Mouse (Mus musculus): ENCODE data around the gene Kctd20.

Gene Kctd20

DNA sequence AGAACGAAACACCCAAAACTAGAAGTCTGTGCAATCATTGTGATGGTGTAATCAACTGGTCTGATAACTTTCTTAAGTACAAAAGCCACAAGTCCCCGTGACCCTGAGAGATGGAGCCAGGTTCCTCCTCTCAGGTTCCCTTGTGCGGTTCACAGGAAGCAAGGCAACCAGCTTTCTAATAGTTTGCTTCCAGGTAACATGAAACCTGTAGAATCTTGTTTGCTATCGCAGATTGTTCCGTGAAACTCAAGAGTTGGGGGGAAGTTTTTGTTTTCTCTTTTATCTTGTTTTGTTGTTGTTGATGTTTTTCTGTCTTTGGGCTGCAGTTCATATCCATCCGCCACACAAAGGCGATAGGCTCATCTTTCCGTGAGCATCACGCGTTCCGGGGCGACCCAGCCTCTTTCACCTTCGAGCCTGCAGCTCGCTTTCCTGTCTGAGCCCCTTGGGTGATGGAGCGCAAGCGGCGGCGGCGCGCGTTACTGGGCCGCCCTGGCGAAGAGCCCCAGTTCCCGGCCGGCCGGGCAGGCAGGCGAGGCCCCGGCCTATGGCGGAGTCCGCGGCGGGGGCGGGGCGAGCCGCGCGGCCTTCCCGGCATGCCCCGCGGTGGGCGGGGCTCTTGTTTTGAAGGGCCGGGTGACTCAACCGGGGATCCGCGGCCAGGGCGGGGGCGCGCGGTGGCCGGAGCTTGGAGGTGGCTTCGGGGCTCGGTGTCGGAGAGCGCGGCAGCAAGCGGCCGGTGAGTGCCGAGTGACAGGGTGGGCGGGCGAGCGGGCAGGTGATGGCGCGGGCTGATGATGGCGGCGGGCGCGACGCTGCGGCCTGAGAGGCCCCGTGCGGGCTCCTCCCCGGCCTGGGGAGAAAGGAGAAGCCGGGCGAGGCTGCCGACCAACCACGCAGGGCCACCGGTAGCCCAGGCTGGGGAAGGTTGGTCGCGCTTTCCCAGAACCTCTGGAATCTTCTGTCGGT lies at the start of gene Kctd20:
Gene Kctd20, plus strand, starts transcription at position 120 of the 969 bp plus-strand sequence.
- peak; percentile 92 for DNase-seq (ENCODE audit: low spot score)

DNA sequence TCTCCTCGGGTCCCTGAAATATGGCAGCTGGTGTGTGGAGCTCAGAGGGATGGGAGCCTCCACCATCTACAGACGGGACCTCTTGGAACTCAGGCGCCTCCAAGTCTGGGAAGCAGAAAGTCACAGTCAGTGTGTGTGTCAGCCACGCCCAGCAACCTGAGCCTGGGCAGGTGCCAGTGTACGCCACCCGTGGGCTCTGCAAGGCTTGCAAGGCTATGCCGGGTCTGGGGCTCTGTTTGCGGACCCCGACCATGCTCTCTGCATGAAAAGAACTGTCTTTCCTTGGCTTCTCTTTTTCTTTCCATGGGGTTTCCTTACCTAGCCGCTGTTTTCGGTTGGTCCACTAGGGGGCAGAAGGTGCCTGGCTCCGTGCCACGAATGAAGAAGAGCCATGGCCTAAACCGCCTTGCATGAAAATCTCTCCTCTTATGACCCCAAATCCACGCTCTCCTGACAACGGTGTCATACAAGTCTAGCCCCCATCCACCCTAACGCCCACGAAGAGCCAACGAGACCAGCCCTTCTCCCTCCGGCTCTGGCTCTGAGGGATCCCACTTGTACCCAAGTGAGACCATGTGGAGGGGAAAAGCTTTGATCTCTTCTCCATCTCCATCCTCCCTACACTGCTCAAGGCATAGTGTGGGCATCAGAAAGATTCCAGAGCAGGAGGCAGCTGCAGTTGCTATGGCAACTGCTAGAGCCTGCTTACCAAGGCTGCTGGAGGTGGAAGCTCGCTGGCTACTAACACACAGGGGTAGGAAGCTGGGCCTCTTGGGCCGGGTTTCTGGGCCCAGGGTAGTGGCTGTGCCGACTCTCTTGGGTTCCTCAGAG lies 47.0 kb upstream of the Kctd20 start:
- peak; percentile 57 for DNase-seq (ENCODE audit: low spot score)

DNA sequence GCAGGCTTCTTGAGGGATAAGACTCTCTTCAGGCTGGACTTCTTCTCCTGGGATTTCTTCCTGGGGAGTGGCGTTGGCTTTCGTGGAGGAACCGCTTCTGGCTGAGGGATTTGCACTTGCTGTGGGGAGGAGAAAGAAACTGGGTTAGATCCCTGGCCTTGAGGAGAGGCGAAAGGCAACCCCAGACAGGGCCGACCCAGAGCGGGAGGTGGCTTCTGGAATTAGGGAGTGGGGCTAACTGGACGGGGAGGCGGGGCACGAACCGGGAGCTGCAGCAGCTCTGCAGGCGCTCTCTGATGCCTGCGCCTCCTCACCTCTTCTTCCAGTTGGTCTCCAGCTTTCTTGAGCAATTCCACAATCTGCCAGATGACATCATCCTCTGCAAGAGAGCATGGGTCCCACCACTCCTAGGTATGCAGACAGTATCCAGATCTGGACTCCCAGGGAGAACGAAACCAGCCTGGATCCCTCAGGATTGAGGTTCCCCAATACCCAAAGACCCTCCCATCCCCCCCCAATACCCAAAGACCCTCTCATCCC lies 46.3 kb upstream of the Kctd20 start:
- DNase-seq (ENCODE audit: low spot score): no peak

DNA sequence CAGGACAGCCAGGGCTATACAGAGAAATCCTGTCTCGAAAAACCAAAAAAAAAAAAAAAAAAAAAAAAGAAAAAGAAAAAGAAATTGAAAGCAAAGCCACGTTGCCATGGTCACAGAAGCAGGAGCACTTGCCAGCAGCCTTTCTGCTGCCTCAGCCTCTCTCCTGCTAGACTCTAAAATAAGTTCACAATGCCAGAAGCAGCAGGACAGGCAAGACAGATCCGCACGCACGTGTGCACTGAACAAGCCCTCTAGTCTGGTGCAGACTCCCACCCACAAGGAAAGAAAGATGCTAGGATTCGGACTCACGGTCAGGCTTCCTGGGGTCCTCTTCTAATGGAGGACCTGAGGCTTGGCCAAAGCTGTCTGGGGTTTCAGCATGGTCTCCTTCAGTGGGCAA lies 43.8 kb upstream of the Kctd20 start:
- DNase-seq (ENCODE audit: low spot score): no peak

DNA sequence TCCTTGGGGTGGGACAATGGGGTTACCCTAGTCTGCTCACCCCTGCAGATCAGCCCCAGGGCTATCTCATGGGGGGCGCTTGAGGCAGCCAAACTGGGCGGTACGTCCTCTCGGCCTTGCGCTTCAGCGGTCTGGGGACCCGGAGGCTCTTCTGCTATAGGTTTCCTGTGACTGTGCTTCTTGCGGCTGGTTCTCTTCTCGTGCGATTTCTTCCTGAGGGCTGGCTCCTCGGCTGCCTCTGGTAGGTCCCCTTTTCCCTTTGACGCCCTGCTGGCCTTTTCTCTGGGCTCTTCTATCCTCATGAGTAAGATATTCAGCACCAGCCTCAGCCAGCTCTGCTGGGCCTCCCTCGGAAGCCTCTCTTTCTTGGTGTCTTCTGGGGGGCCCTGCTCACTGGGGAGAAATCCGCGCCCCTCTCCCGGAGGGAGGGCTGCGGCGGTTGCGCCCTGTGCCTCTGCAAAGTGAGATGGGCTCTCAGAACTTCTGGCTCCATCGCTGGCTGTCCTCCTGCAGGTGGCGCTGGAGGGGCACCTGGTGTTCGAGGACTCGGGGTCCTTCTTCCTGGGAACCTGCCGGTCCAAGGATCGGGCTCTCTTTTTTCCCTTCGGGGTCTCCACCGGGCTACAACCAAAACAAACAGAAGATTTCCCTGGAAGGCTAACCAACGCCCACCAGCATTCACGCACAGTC lies 42.4 kb upstream of the Kctd20 start:
- DNase-seq (ENCODE audit: low spot score): no peak

DNA sequence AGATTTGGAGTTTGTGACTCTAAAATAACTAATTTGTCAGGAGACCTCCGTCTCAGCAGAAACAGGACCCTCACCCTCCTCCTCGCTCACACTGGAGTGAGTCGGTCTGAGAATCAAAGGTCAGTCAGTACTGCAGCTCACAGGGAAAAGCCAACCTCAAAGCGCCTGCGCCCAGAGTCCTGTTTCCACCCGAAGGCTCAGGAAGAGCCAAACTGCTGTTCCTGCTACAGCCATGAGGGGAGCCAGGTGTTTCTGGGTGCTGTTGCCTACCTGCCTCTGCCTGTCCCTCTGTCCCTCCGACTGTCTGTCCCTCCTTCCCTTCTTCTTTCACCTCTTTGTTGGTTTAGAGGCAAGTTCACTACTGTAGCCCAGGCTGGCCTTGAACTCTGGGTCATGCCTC lies 41.6 kb upstream of the Kctd20 start:
- no peak for DNase-seq (ENCODE audit: low spot score)

DNA sequence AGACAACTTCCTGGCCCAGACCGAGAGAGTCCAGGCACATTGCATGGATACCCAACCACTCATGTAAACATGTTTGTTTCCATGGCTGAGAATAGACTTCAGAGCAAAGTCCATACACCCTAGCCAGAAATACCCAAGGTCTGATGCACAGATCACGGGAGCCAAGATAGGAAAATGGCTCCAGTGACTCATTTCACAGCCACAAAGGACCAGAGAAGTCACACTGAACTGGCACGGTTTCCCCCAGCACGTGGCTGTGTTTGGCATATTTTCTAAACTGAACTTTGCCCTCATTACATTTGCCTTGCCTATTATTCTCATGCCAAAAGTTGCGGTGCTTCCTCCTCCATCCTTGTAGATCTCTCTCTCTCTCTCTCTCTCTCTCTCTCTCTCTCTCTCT lies 38.5 kb upstream of the Kctd20 start:
- no peak for DNase-seq (ENCODE audit: low spot score)

DNA sequence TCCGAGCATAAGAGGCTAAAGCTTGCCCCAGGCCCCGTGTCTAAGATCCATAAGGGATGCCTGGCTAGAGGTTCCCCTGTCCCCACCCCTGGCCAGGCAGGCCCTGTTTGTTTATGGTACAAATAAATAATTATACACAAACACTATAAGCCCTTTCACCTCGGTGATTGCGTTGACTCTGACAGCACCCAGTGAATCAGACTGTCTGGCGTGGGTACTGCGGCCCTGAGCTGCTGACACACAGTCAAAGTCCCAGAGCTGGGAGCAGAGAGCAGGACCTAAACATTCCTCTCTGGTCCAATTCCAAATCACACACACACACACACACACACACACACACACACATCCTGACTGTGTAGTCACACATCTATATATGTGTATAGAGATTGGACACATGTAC lies 37.8 kb upstream of the Kctd20 start:
- DNase-seq (ENCODE audit: low spot score): no peak

DNA sequence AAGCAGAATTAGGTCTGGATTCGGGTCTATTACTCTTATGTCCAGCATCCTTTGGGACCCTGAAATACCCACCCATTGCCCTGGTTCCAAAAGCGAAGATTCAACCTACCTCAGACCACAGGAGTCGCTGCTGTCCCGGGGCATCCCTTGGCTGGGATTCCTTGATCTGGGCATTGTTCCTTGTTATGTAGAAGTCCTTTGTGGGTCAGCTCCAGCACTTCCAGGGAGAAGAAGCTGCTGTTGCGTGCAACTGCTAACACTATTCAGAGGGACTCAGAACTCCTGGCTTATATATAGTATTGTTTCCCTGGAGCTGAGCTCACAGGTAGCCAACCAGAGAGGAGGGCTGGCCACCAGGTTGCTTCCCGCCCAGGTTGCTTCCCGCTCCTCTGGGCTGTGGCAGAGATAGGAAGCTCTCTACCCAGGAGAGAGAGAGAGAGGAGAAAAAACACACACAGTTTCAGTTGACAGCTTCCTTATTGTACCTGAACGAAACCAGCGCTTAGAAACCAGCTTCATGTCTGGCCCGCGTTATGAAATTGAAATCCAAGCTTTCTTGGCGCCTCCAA lies 36.6 kb upstream of the Kctd20 start, which contains the start of gene 4930539E08Rik:
Gene 4930539E08Rik, minus strand, starts transcription at position 265 of the 569 bp plus-strand sequence.
- DNase-seq (ENCODE audit: low spot score): no peak

DNA sequence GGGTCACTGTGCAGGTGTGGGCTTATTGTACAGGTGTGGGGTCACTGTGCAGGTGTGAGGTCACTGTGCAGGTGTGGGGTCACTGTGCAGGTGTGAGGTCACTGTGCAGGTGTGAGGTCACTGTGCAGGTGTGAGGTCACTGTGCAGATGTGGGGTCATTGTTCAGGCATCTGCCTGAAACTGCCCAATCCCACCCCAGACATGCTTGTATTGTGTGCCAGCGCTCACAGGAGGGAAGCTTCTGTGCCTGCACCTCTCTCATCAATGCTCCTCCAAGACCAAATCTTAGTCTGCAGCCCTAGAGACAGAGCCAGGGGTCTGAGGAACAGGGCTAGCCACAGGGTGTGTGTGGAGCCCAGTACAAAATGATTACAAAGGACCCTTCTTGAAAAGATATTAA lies 35.2 kb upstream of the Kctd20 start:
- DNase-seq (ENCODE audit: low spot score): no peak

DNA sequence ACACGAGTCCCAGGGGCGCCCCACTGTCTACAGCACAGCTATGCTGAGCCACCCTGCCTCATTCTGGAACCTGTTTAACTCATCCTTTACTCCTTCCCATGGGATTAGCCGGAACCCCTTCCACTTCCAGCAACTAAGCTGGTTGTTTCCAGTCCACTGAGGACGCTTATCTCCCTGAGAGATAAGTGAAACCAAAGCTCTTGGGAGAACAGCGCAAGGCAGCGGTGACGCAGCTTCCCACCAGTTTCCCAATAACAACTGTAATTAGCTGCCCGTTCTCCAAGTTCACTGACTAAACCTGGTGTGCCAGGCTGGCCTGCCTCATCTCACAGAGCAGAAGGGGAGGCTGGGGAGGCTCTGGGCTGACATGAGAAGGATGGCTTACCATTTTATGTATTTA lies 30.7 kb upstream of the Kctd20 start:
- DNase-seq (ENCODE audit: low spot score): no peak

DNA sequence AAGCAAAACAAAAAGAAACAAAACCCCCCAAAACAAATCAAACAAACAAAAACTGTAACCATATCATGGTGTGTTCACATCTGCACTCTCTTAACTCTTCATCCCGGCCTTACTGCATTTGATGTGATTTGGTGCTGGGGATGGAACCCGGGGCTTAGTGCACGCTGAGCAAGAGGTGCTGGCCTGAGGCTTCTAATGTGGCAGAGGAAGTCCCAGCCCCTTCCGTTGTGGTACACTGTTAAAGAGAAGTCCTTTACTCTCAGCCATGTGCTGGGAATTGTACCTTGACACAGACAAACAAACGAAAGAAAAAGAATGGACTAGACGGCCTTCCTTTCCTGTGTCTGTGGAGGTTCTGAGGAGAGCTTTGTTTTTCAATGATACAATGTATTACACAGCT lies 29.7 kb upstream of the Kctd20 start:
- DNase-seq (ENCODE audit: low spot score): no peak

DNA sequence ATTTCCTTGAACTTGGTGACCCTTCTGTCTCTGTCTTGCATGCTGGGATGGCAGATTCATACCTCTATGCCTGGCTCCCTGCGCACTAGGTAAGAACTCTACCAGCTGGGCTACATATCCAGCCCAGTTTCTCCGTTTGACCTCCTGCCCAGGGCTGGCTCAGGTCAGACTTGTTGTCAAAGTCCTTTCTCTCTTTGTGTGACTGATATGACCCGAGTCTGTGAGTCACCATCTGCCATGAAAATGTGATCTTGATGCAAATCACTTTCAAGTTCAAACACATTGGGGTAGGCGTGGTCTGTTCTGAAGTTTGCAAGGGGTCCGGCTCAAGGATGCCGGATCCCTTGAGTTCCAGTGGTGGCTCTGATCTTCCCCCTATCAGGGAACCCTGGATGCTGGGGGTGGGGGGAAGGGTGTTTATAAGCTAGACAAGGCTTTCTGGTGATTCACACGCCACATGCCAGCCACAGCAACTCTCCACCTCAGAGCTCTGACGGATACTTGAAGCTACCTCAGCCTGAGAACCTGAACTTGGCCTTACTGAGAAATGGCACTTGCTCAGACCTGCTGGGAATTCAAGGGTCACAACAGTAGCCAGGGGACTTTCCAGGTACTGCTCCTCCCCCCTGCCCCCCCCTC lies 26.7 kb upstream of the Kctd20 start:
- DNase-seq (ENCODE audit: low spot score): no peak

DNA sequence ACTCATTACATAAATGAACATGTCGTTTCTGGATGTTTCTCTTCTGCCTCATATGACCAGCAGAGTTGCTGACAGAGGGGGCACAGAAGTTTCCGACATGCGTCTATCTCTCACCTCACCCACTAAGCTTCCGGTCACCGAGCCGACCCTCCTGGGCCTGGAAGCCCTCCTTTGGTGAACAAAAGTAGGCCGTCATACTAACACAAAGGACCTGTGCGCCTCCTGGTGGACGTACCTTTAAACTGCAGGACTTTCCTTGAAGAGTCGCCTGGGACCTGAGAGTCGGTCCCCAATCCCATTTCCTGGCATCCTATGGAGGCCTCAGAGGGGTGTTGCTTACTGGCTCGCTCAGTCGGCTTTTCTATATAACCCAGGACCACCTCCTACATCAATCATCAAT lies 25.4 kb upstream of the Kctd20 start:
- DNase-seq (ENCODE audit: low spot score): peak; percentile 74

DNA sequence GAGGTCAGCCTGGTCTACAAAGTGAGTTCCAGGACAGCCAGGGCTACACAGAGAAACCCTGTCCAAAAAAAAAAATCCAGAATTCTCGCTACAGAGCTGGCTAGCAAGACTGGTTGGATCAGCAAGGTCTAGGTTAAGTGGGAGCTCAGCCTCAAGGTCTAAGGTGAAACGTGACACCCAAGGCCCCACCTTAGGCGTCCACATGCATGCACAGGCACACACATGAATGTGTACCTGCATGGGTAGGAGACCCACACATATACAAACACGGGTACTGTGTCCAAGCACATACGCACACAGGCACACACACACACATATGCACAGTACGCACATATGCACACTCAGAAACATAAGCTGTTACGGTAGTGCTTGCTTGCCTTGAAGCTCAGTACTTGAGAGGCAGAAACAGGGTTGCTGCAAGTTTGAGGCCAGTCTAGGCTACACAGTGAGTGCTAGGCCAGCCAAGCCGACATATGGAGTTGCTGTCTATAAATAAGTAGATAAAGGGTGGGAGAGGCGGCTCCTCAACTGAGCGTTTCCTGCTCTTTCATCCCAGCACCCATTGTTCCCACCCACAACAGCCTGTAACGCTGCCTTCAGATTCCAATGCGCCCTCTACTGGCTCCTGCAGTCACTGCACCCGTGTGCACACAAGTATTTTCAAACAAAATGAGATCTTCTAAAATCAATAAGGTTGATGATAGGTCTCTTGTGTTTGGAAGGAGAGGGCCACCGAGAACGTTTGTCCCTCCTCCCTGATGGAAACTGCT lies 24.7 kb upstream of the Kctd20 start:
- peak; percentile 43 for DNase-seq (ENCODE audit: low spot score)

DNA sequence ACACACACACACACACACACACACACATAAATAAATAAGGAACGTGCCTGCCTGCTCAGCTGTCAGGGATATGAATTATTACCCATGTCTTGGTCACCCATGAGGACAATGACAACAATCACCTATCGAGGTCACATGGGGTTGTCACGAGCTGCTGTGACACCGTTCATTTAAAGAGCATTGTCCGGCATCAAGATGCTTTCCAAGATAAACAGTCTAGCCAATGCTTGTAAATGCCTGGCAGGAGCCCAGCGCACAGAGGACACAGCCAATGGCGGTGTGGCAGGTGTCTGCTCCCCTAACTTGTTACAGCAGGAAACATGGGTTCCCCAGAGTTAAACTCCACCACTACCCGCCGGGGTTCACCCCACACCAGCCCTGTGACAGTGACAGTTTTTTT lies 23.7 kb upstream of the Kctd20 start:
- DNase-seq (ENCODE audit: low spot score): no peak

DNA sequence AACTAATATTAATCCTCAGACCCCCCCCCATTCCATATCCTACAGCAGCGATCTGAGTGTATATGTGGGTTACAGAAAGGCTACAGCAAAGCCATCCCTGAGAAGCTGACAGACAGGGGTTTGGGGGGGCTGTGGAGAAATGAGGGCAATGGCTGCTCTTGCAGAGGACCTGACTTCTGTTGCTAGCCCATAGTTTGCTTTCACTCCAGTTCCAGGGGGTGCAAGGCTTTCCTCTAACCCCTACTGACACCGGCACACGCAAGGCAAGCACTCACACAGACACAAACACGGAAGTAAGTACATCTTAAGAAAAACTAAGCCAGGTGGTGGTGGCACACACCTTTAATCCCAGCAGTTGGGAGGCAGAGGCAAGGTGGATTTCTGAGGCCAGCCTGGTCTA lies 22.4 kb upstream of the Kctd20 start:
- DNase-seq (ENCODE audit: low spot score): no peak

DNA sequence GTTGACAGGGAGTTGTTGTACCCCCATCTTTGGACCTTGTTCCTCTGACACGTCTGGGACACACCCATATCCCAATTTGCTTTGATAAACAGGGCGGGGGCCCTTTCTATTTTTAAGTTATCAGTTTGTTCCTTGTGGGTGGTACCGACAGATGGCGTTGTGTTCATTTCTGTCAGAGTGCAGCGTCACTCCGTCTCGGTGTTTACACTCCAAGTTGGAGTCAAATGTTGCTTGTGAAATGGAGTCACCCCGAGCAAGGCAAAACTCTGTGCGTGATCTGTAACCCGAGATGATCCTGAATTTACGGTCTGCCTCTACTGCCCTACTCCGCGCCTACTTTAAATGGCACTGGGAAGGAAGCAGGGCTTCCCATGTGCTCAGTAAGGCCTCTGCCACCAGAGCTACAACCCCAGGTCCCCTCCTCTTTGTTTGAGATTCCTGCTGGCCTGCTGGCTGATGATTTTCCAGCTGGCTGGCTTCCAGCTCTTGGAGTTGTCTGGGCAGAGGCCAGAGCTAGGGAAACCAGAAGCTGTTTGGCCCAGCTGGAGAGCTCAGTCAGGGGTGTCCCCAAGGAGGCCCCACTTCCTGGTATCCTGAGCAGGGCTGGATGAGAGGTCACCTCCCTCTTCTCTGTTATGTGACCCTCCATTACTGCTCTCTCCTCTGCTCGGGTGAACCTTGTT lies 21.2 kb upstream of the Kctd20 start:
- DNase-seq (ENCODE audit: low spot score): peak; percentile 92

DNA sequence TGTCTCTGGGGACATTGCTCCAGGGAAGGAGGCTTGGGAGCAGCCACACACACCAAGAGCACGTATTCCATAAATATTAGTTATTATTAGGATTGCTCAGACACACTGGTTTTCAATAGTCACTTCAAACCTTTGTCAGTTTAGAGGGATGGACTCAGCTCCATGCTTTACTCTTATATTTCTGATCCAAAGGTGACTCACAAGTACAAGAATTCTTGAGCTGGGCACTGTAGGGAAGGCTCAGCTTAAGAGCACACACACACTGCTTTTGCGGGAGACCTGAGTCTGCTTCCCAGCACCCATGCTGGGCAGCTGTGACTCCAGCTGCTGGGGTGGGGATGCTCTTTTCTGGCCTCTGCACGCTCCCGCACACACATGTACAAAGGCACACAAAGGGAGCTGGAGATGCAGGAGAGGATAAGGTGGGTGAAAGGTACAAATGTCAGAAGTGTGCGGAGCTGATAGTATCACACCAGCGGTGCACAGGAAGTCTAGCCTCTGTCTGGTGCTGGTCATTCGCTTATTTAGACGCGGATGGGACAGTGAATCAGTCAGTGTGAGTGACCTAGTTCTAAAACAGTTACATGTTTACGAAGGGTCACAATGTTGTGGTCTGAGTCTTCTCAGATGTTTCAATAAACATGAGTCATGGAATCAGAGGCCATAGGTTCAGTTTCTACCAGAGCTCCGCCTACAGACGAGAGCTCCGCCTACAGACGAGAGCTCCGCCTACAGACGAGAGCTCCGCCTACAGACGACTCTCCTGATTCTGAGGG lies 20.1 kb upstream of the Kctd20 start:
- DNase-seq (ENCODE audit: low spot score): no peak
